In genomic region chr11:34479301-34479700, GRCm38 (mm10) we compare ENCODE assay signal across 28 mouse cellular contexts.
A peak's percentile ranks its signal among the peaks of the same experiment; 100 is the strongest.
DNase-seq lines count a peak whose midpoint lies in the region; ATAC-seq lines count a peak whose summit lies in the region.
"Had no signal": no experiment of that assay in that cellular context is flagged by ENCODE, and none has a peak within 500 bp of the region (broad histone marks: within the 10 kb centered on the region; RNA-seq: fewer than 3 reads in every experiment).

No protein-coding gene starts in this region.

- H3K4me1 ChIP-seq in kidney, embryonic 15.5 days = no peaks in the 10 kb centered on the region
- H3K4me1 ChIP-seq: embryonic facial prominence, embryonic 12.5 days; embryonic facial prominence, embryonic 15.5 days; heart, embryonic 15.5 days; hindbrain, embryonic 10.5 days had no signal

- H3K9ac ChIP-seq in kidney, embryonic 15.5 days = no peak overlapping the region
- H3K9ac ChIP-seq: embryonic facial prominence, embryonic 12.5 days; embryonic facial prominence, embryonic 15.5 days; forebrain, postnatal 0 days; heart, embryonic 12.5 days; heart, embryonic 15.5 days; hindbrain, embryonic 13.5 days had no signal

- no peak for ATAC-seq in kidney, embryonic 15.5 days (replicated peaks; ENCODE audit: low FRiP score)
- ATAC-seq: forebrain, embryonic 14.5 days; forebrain, postnatal 0 days; hindbrain, embryonic 16.5 days; Patski had no signal

- H3K27me3 ChIP-seq in kidney, embryonic 15.5 days = no peaks in the 10 kb centered on the region
- H3K27me3 ChIP-seq: CH12.LX; embryonic facial prominence, embryonic 12.5 days; embryonic facial prominence, embryonic 15.5 days; heart, embryonic 12.5 days; heart, embryonic 15.5 days; hindbrain, embryonic 13.5 days; Patski had no signal

- 76% methylated on average over 5 of the region's 5 CpGs for WGBS in kidney, embryonic 15.5 days

- H3K4me3 ChIP-seq in kidney, embryonic 15.5 days (replicated peaks) = no peak overlapping the region
- H3K4me3 ChIP-seq: embryonic facial prominence, embryonic 12.5 days; embryonic facial prominence, embryonic 15.5 days; heart, embryonic 12.5 days; heart, embryonic 15.5 days; hindbrain, embryonic 10.5 days; hindbrain, embryonic 13.5 days had no signal

- peak; percentile 33 for DNase-seq in kidney, adult 18-20 months
- DNase-seq in kidney, adult 9 months = peak; percentile 69
- peak; percentile 64 to 70 for DNase-seq in kidney, postnatal 25 days
- no peak for DNase-seq in left cerebral cortex, adult 8-10 months (ENCODE audit: low spot score in 2 of 2)
- DNase-seq in frontal cortex, postnatal 36 days (ENCODE audit: low spot score in 2 of 2) = no peak
- DNase-seq: adrenal gland, postnatal 10 days; adrenal gland, postnatal 36 days; B cell, adult 2 months; cerebellum, adult 18-20 months; cerebellum, adult 9-10 months; cerebellum, postnatal 25 days; forebrain, postnatal 0 days; gastrocnemius, postnatal 25 days; heart, adult 18-20 months; heart, postnatal 10 days; heart, postnatal 36 days had no signal

- H3K36me3 ChIP-seq in kidney, embryonic 15.5 days = no peaks in the 10 kb centered on the region
- H3K36me3 ChIP-seq: embryonic facial prominence, embryonic 12.5 days; embryonic facial prominence, embryonic 15.5 days; G1E; heart, embryonic 12.5 days; heart, embryonic 15.5 days; hindbrain, embryonic 10.5 days; hindbrain, embryonic 13.5 days had no signal

- H3K9me3 ChIP-seq in kidney, embryonic 15.5 days (replicated peaks) = no peaks in the 10 kb centered on the region
- H3K9me3 ChIP-seq: embryonic facial prominence, embryonic 12.5 days; embryonic facial prominence, embryonic 15.5 days; heart, embryonic 12.5 days; heart, embryonic 15.5 days; hindbrain, embryonic 10.5 days; hindbrain, embryonic 13.5 days had no signal

- H3K4me2 ChIP-seq in kidney, embryonic 15.5 days = no peak overlapping the region
- H3K4me2 ChIP-seq: embryonic facial prominence, embryonic 12.5 days; embryonic facial prominence, embryonic 15.5 days; heart, embryonic 12.5 days; heart, embryonic 15.5 days; hindbrain, embryonic 13.5 days had no signal

- H3K27ac ChIP-seq in kidney, embryonic 15.5 days = no peak overlapping the region
- H3K27ac ChIP-seq: embryonic facial prominence, embryonic 12.5 days; embryonic facial prominence, embryonic 15.5 days; heart, embryonic 15.5 days; hindbrain, embryonic 10.5 days; hindbrain, embryonic 13.5 days had no signal

Comparison
In these comparisons a context has a peak if more than half of its experiments do, and no peak if none do; other contexts are left out.
1. DNase-seq: peak in kidney, adult 18-20 months (single experiment), kidney, adult 9 months (single experiment) and kidney, postnatal 25 days (2 of 2); none in left cerebral cortex, adult 8-10 months (0 of 2) and frontal cortex, postnatal 36 days (0 of 2).